Comparison of ENCODE assay signal across 14 mouse cellular contexts in the genomic region with DNA sequence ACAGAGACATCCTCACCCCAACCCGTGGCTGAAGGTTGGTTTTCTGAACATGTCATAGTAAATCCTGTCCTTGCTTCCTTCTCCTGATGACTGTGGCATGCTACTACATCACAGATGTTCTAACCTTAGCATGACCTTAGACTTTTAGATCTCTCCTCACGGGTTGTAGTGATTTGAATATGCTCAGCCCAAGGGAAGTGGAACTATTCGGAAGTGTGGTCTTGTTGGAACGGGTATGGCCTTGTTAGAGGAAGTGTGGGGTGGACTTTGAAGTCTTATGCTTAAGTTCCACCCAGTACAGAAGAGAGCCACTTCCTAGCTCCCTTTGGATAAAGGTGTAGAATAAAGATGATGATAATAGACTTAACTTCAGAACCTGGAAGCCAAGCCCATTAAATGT. TPM values are rescaled to one million over a fixed set of nuclear protein-coding genes. Genes with fewer than 3 reads are reported as not detected.
"Had no signal": no experiment of that assay in that cellular context is flagged by ENCODE, and none has a peak within 500 bp of the region (broad histone marks: within the 10 kb centered on the region; RNA-seq: fewer than 3 reads in every experiment).

No protein-coding gene starts in this region.

- H3K4me1 ChIP-seq: limb, embryonic 10.5 days; liver, embryonic 15.5 days; stomach, embryonic 15.5 days had no signal

- H3K27ac ChIP-seq: layer of hippocampus, adult 2 months; limb, embryonic 10.5 days; liver, embryonic 15.5 days; macrophage; stomach, embryonic 15.5 days had no signal

- H3K27me3 ChIP-seq: liver, embryonic 15.5 days; stomach, embryonic 15.5 days had no signal

- DNase-seq: kidney, adult 11 months; kidney, postnatal 10 days; kidney, postnatal 4 days; lung, embryonic 14.5 days; lung, postnatal 10 days; midbrain, embryonic 14.5 days; right cerebral cortex, postnatal 4 days; thymus, adult 2 months; thymus, postnatal 25 days had no signal

- H3K4me3 ChIP-seq: layer of hippocampus, adult 2 months; limb, embryonic 10.5 days; liver, embryonic 15.5 days; stomach, embryonic 15.5 days had no signal

RNA-seq across cellular contexts. Expression of a gene that starts 22.6 kb away (rescaled TPM):
- polyA plus RNA-seq: limb, embryonic 10.5 days had no signal
